Mouse (Mus musculus) kidney, postnatal 14 days (tissue): ENCODE measurements at regions not wholly inside any gene's neighbourhood (a gene's known extent, or its start where the extent isn't known, plus 50 kb on each side); places are given as distances from the start of the nearest gene placed in this dataset.

Experiments
- DNase-seq: peaks from one replicate; pipeline ENCODE4 v3.0.0; 2022; ENCODE audit warnings: mixed read lengths

DNA sequence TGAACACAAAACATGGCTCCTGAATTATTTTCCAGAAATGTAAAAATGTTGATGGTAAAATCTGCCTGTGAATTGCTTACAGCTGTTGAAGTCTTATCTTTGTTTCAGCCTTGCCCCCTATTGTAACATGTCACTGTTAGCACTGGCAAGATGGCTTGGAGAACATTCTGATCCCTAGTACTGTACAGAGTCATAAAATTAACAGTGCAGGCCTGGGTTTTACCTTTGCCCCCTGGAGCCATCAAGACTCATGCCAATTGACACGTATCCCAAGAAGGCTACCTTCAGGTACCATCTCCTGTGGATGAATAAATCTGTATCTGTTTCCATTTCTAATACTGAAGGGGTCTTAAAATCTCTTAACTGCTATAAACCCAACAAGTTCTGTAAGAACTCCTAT lies 583.6 kb upstream of the Sema6d start:
- no peak for DNase-seq

DNA sequence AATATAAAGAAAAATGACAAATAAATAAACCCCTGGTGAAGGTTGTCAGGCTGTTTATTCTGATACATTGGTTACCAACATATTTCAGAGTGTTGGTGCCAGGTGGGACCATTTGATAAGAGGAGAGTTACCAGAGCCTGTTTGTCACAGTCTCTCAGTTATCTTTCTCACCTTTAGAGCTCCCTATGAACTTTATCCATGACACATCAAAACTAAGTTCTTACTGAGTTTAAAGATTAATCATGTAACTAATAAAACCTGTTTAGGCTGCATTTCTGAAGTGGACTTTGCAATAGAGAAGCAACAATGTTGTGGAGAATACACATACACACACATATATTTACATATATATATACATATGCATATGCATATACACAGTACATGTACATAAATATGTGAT lies 582.7 kb upstream of the Sema6d start:
- DNase-seq, result no peak

DNA sequence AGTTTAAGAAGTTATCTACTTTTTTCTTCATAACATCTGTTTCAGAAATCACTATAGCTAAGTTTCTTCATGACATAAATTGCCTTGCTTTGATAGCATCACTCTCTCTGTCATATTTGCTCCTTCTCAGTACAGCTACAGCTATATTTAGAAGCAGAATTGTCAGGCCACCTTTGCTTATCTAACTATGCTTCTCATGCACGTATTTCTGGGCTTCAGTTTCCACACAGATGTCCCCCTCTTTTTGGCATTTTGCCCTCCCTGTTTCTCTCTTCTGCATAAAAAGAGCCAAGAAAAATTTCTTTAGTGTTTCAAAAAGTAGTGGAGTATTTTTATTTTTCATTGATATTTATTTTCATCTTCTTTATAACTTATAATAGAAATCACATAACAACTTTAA lies 560.9 kb upstream of the Sema6d start:
- DNase-seq, result no peak

DNA sequence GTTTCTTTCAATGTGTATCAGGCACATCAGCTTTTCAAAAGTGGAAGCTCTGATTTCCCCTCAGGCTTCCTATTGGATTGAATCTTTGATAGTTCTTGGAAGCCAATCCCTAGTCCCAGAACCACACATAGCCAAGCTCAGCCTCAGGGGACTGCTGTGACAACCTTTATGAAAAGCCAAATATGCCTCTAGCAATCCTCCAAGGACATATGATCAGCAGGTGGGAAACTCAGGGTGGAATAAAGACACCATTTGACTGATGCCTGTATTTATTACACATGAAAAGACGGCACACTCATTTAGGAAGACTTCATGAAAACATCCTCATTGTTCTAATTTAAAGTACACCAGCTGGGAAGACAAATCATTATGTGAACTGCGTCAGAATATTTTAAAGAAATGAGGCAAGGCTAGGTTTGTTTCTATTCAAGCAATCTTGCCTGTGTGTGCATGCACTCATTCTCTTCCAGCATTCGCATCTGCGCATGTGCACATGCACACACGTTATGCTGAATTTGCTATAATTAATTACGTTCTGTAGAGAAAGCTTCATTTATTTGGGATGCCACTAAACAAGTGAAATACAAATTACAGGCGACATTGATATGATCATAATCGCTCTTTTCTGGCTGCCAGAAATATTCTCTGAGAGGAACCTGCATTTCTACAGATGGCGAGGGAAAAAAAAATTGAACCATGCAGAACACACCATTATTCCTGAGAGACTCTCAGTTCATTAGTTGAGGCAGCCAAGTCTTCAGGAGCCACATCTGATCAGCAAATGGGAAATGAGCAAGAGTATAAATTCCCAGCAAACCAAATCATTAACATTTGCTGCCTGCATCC lies 556.6 kb upstream of the Sema6d start:
- no peak for DNase-seq

DNA sequence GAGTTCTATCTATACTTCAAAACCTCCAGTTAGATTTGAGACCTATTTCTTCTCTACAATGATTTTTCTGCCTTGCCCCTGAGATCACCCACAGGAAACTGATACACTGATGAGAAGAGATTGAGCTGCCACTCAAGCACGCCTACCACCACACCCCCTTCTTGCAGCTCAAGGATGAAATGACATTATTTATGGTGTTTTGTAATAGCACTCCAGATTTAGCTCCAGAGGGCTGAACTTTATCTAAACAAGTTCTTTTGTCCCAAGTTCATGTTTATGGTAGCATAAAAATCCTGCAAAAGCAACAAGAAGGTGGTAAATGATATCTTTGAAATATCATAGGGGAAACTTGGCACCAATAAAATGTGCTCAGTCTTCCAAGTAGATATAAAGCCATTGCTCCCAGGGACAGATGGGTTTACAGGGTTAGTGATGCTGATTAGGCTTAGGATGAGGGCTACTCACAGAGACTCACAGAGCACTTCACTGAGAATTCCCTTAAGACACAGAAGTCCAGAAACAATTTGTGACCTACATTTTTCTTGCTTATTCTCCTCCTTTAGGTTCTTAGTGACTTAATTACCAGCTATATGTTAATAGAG lies 538.4 kb upstream of the Sema6d start:
- DNase-seq, result no peak

DNA sequence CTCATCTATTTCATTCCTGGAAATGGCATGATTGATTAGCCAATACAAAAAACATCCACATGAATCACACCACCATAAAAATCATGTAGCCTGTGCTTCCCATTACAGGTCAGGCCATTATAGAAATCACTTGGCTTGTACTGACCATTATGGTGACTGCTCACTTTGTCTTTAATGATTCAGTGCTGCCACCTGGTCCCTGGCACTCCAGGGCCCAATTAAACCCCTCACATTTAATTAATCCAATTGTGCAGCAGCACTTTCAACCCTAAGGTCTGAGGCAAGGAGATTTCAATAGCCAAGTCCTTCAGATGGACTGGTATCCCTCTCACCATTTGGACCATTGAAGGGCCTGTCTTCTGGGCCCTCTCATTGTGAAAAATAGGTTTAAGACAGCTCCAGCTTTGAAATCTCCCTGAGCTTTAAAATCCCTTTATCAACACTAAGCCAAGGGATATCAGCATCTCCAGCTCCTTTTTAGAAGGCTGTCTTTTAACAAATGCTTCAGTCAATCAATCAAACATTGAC lies 531.6 kb upstream of the Sema6d start:
- DNase-seq, result no peak
